Mouse (Mus musculus): ENCODE results near the gene Dusp10.

DNA sequence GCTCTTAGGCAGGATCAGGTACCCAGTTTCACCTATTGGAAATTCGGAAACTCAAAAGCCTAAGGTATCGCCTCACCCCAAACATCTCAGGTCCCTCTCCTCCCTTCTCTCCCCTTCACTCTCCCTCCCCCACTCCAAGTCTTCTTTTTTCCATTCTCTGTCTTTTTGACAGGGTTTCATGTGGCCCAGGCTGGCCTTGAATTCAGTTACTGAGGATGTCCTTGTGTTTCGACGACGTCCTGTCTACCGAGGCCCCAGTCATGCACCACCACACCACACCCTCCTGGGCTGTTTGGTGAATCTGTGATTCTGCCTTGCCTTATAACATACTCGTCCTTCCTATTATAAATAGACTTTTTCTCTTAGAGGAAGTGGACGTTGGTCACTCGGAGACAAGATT lies 34.7 kb downstream of the Dusp10 start:
- TF ChIP-seq CTCF (IDR thresholded peaks at IDR 0.05) (no peak), EP300 (IDR thresholded peaks at IDR 0.05; ENCODE audit: insufficient read depth, low read depth, low read length) (no peak)
